Mouse (Mus musculus): ENCODE measurements around the gene Olfr281. TPM values are rescaled to one million over a fixed set of nuclear protein-coding genes. Genes with fewer than 3 reads are reported as not detected.

The Olfr281 gene
- total RNA-seq (2023) = not detected in 4 replicates

GRCm38 (mm10) chr15:98452288-98452687 lies at the start of gene Olfr281:
Olfr281 (plus strand) TSS chr15:98452588.

GRCm38 (mm10) chr15:98430925-98431324 lies 21.5 kb upstream of the Olfr281 start, which contains the start of gene Olfr282:
Olfr282 (plus strand) TSS chr15:98431225.

GRCm38 (mm10) chr15:98469596-98469995 lies 17.2 kb downstream of the Olfr281 start, which contains the start of gene OR5BS1P:
OR5BS1P (plus strand) TSS chr15:98469896.

GRCm38 (mm10) chr15:98482701-98483100 lies 30.3 kb downstream of the Olfr281 start, which contains the start of gene Lalba:
Lalba (minus strand) TSS chr15:98482721.

GRCm38 (mm10) chr15:98492102-98492501 lies 39.7 kb downstream of the Olfr281 start, which contains the start of gene Olfr279:
Olfr279 (plus strand) TSS chr15:98492402.

Other genes starting within 250 kb of the Olfr281 start
- not detected in 4 replicates for gene Gm44579, start 231.6 kb upstream of the Olfr281 start, total RNA-seq (2023)
- gene Olfr287, start 231.5 kb upstream of the Olfr281 start, total RNA-seq (2023) = not detected in 4 replicates
- gene Olfr286, start 218.1 kb upstream of the Olfr281 start, total RNA-seq (2023) = not detected in 4 replicates
- not detected in 4 replicates for gene H1fnt, start 195.3 kb upstream of the Olfr281 start, total RNA-seq (2023)
- not detected in 4 replicates for gene Zfp641, start 156.4 kb upstream of the Olfr281 start, total RNA-seq (2023)
- gene Olfr285, start 135.2 kb upstream of the Olfr281 start, total RNA-seq (2023) = not detected in 4 replicates
- not detected in 4 replicates for gene Olfr284, start 111.6 kb upstream of the Olfr281 start, total RNA-seq (2023)
- not detected in 4 replicates for gene Olfr283, start 71.6 kb upstream of the Olfr281 start, total RNA-seq (2023)
- gene Olfr282, start 21.4 kb upstream of the Olfr281 start, total RNA-seq (2023) = not detected in 4 replicates
- not detected in 4 replicates for gene OR5BS1P, start 17.3 kb downstream of the Olfr281 start, total RNA-seq (2023)
- not detected in 4 replicates for gene Lalba, start 30.1 kb downstream of the Olfr281 start, total RNA-seq (2023)
- gene Olfr279, start 39.8 kb downstream of the Olfr281 start, total RNA-seq (2023) = not detected in 4 replicates
- 66.9 to 79.3 TPM (median 72.8 TPM) in 4 replicates for gene Kansl2, start 81.7 kb downstream of the Olfr281 start, total RNA-seq (2023)
- gene Ccnt1, start 118.3 kb downstream of the Olfr281 start, total RNA-seq (2023) = 168 to 178 TPM (median 175 TPM) in 4 replicates
- gene 4930415O20Rik, start 118.4 kb downstream of the Olfr281 start, total RNA-seq (2023) = not detected in 4 replicates
- gene Adcy6, start 157.5 kb downstream of the Olfr281 start, total RNA-seq (2023) = 0.88 to 3.3 TPM (median 1.6 TPM) in 4 replicates
- gene Cacnb3, start 178.3 kb downstream of the Olfr281 start, total RNA-seq (2023) = not detected in 4 replicates
- 129 to 153 TPM (median 138 TPM) in 4 replicates for gene Ddx23, start 210.3 kb downstream of the Olfr281 start, total RNA-seq (2023)
- 0.37 TPM in 1 of 4 replicates, not detected in the others for gene Rnd1, start 224.9 kb downstream of the Olfr281 start, total RNA-seq (2023)